Mouse (Mus musculus) telencephalon, adult 2 months (tissue): ENCODE results near the gene Cfap46.
"Not testable (repeated sequence)": the region's sequence is repeated elsewhere in the genome, so short reads cannot be mapped to it uniquely, and the experiment has no call there.

Source experiments
- DNase-seq: peaks from one replicate; pipeline ENCODE4 v3.0.0-alpha.2; 2011; ENCODE audit warnings: low read depth, low spot score

The Cfap46 gene

DNA sequence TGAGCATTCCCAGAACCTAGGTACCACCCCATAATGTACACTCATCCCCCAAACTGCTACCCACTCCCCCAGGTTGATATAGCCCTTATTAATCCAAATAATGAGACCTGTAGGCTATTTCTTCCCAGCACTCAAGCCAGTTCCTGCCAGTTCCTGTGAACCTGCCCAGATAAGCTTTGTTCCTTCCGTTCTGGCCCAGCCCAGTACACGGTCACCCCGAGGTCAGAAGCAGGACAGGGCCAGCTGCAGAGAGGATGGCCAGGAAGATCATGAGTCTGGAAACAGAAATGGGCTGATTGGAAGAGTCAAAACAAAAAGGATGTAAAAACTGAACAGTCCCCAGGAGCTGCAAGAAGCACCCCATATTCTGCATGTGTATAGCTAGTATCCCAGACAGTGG is 20.3 kb downstream of the Cfap46 start:
- DNase-seq, result no peak

GRCm38 (mm10) chr7:139659901-139660300 is 23.7 kb downstream of the Cfap46 start:
- DNase-seq, result not testable (repeated sequence)

DNA sequence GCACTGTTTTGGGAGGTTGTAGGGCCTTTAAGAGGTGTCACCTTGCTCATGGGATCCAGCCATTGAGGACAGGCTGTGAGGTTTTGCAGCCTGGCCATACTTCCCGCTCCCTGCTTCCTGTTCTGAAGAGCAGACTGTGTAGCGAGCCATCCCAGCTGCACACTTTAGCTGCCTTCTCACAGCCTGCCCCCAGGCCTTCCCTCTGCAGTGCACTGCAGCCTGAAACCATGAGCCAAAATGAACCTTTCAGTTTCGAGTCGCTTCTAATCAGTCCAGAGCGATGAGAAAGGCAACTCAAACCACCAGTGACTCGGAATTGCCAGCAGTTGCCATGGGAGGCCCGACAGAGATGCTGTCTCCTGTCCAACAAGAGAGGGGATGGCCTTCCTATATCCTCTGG is 33.9 kb downstream of the Cfap46 start:
- no peak for DNase-seq

GRCm38 (mm10) chr7:139648107-139648824 is 35.4 kb downstream of the Cfap46 start:
- DNase-seq, result peak; percentile 82

DNA sequence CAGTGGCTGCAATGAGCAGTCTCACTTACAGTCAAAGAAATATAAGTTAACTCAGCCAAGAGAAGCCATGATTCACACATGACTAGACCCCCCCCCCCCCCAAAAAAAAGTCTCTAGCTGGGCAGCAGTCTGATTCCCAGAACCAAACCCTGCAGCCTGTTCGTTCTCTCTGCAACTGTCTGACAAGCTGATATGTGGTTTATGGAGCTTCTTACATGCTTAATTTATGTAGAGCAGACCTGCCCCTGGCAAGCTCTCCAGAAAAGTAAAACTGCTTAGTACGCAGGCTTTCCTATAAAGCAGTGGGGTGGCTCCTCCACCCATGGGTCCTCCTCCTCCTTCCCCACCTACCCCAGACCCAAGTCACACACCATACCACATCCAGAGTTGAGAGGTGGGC is 50.2 kb downstream of the Cfap46 start:
- DNase-seq, result no peak

DNA sequence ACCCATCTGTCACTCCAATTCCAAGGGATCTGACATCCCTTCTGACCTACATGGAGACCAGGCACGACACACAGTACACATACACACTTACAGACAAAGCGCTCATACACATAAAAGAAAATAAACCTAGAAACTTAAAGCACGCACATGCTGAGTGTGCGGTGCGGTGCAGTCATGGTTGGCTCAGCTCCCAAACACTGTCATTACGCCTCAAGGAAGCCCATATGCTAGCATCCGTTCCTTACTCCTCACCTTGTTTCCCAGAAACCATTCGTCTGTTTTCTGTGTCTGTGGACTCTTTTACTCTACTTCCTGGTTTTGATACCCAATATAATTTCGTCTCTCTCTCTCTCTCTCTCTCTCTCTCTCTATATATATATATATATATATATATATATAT is 58.5 kb downstream of the Cfap46 start:
- no peak for DNase-seq

- no peak for DNase-seq
Measured at GRCm38 (mm10) chr7:139622568-139622967, 61.0 kb downstream of the Cfap46 start.

GRCm38 (mm10) chr7:139615767-139616766 is 67.5 kb downstream of the Cfap46 start:
- DNase-seq, result no peak

DNA sequence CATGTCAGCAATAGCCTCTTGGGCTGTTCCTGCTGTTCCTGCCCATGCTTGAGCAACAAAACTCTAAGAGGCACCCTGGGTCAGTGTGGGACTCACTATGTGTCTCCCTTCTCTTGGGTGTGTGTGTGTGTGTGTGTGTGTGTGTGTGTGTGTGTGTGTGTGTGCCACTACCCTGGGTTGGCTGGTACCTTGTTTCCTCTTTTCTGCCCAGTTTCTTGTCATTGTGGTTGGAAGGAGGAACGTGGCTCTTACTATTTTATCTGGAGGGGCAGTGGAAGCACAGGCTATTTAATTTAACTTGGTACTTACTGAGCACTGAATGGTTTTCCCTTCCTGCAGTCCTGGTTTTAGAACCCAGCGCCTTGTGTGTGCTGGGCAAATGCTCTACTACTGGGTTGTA is 73.3 kb downstream of the Cfap46 start:
- no peak for DNase-seq

GRCm38 (mm10) chr7:139595862-139596261 is 87.8 kb downstream of the Cfap46 start:
- no peak for DNase-seq

GRCm38 (mm10) chr7:139595311-139595710 is 88.3 kb downstream of the Cfap46 start:
- no peak for DNase-seq

GRCm38 (mm10) chr7:139591311-139591710 is 92.3 kb downstream of the Cfap46 start:
- DNase-seq, result no peak

DNA sequence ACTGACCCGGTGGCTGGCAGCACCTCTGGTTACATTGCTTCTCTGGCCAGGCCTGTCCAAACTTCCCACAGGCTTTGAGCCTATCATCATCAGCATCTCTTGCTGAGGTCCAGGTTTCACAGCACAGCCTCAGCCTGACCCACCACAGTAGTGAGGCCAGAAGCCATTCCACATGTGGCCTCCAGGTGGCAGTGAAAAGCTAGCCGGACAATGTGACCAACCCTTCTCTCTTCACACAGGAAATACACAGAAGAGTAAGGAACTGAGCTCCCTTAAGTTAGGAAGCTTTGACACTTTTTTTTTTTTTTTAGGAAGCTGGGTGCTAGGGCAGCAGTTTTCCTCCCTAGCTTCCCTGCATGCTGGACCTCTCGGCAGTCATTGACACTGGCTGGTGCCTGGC is 93.3 kb downstream of the Cfap46 start:
- DNase-seq, result no peak

DNA sequence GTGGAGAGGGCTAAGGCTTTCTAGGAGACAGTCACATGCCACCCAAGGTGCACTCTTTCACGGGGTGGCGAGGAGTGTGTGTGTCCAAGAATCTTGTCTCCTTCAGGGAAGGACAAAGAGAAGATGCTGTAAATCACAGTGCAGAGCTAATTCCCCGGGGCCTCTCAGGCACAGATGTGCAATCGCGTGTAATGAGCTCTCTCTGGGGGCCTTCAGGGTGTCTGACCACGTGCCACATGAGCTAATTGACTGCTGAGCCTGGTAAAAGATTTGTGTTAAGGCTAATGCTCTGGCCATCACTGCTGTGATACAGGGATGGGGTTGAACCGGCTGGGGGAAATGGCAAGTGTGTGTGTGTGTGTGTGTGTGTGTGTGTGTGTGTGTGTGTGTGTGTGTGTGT is 95.7 kb downstream of the Cfap46 start:
- no peak for DNase-seq

DNA sequence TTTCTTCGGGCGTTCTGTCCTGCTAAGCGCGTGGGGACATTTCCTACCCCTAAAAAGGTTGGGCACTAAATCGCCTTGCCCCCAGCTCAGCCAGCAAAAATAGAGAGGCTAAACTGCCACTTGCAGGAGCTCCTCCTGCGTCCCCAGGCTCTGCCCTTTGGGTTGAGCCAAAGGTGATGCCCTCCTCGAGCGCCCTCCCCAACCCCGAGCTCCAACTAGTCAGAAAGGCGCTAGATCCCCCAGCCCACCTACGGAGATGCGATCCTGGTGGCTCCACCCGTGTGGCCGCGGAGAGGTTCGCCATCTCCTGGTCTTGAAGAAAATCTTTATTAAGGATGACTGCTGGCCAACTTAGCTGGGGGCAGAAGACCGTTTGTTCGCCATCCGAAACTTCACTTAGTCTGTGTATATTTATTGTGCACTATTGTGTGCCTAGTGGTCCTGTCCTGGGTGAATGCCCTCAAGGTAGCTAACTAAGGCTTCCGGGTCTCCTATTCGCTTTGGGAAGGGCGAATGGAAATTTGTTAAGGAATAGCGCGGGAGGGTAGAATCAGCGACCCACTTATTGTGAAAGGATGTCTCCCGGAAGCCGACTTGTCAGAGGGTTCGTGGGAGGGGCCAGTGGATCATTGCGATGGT is 98.3 kb downstream of the Cfap46 start:
- no peak for DNase-seq

DNA sequence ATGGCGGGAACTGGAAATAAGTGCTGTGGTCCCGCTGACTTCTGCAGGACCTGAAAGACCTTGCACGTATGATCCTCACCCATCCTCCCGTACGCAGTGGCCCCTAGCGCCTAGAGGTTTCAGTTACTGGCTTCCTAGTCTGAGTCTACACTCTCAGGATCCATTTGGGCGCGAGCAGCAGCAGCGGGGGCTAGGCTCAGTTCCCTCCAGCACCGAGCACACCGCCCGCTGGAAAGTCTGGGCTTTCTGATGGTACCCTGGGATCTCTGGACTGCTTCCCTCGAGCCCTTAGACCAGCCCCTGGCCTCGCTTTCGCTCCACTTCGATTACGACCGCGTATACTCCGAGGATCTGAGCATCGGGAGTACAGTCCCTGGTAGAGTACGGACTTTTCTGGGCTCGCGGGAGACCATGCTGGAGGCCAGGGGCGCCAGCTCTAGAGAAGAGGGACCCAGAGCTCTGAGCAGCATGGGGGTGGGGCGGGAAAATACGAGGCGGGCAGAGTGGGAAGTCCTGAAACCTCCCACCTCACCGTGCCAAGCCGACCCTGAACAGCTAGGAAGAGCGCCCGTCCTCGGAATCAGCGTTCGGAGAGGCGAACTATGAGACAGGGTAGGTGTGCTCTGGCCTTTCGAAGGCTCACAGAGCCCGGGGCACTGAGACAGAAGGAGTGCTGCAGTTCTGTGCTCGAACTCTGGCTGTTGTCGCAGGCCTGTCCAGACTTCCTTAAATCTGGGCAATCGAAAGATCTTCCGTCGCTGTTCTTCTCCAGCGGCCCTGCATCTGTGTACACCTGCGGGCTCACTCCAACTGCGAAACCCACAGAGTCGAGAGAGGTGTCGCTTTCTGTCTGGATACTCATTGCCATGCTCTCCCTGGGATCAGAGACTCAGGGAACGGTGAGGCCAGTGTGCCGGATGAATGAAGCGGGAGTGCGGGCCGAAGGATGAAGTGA is 99.1 kb downstream of the Cfap46 start:
- DNase-seq, result no peak

- DNase-seq, result no peak
Measured at GRCm38 (mm10) chr7:139583094-139583737, 100.4 kb downstream of the Cfap46 start.

GRCm38 (mm10) chr7:139582595-139582994 is 101.0 kb downstream of the Cfap46 start, which contains the start of gene Nkx6-2:
Nkx6-2 (minus strand) TSS chr7:139582797.
- DNase-seq, result no peak

DNA sequence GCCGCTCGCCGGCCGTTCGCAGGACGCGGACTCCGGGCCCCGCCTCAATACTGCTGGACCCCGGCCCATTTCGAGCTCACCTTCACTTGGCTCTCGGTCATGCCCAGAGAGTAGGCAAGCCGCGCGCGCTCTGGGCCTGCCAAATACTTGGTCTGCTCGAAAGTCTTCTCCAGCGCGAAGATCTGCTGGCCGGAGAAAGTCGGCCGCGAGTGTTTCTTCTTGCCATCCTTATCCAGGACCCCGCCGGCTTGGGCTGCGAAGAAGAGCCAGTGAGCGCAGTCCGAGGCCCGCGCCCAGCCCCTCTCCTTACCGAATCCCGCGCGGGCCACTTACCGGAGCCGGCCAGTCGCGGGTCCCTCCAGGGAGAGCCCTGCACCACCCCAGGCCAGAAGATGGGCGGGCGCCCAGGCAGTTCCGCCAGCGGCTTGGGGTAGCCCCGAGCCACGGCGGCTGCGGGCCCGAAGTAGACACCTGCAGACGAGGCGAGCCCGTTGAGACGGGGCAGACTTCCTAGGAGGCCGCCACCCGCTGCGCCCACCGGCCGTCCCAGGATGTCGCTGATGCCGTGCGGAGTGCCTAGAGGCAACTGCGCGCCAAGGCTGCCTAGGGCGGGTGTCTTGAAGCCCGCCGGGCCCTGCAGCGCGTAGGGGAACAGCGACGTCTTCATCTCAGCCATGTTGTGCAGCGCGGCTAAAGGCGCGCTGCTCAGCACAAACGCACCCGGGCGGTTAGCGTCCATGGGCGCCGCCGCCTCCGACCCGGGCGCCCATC is 101.6 kb downstream of the Cfap46 start:
- DNase-seq, result no peak
